Mouse (Mus musculus): ENCODE data around the gene Pon1.
"Not testable (repeated sequence)": the region's sequence is repeated elsewhere in the genome, so short reads cannot be mapped to it uniquely, and the experiment has no call there.

Gene Pon1

DNA sequence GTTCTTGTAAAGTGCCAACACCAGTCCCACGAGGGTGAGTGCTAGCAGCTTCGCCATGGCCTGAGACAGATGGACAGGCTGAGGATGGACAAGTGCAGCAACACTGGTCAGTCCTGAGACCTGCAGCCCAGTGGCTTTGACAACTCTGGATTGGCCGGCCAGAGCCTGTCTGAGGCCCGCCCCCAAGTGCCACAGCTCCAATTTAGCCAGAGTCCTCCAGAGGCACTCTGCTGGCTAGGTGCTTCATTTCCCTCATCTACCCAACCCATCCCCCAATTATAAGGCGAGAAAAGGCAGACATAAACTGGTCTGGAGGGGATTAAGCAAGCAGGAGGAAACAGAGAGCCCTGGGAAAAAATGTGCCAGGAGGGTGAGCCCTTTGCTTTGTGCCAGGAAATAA lies at the start of gene Pon1:
Pon1 (minus strand) TSS at position 254 of the 400 bp plus-strand sequence.
- DNase-seq (ENCODE audit: low spot score), result no peak

- no peak for DNase-seq (ENCODE audit: low spot score)
Measured at GRCm38 (mm10) chr6:5238799-5239198, 45.1 kb upstream of the Pon1 start.

- DNase-seq (ENCODE audit: low spot score), result no peak
Measured at GRCm38 (mm10) chr6:5237510-5237909, 43.8 kb upstream of the Pon1 start.

DNA sequence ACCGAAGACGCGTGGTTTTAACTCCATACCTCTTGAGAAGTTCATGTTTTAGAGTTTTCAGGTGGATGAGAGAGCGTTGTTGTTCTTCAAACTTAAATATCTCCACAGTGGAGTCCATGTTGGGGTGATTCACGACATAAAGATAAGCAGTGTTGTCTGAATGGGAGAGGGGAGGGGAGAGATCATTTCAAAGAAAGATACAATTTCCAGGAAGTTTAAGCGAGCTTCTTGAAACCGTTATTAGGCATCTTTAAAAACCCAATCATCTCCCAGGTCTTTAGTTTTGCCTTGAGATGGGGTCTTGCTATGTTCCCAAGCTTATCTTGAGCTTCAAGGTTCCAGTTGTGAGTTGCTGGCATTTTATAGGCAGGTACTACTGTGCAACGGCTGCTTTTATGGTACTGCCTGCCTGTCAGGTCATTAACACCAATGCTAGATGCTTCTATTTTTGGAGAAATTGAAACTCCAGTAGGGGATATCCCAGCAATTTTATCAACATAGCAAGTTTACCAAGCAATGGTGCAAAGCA lies 43.2 kb upstream of the Pon1 start:
- no peak for DNase-seq (ENCODE audit: low spot score)

DNA sequence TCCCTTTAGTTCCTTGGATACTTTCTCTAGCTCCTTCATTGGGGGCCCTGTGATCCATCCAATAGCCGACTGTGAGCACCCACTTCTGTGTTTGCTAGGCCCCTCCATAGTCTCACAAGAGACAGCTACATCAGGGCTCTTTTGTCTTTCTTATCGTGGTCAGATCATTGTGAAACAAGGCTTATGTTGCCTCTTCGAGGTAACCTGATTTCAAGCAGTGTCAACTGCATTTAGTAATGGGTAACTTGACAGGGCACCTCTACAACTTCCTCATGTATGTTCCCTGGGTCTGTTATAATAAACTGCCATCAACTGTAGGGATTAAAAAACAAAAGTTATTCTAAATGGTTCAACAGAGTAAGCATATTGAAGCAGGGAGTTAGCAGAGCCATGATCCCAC lies 40.8 kb upstream of the Pon1 start:
- DNase-seq (ENCODE audit: low spot score), result no peak

DNA sequence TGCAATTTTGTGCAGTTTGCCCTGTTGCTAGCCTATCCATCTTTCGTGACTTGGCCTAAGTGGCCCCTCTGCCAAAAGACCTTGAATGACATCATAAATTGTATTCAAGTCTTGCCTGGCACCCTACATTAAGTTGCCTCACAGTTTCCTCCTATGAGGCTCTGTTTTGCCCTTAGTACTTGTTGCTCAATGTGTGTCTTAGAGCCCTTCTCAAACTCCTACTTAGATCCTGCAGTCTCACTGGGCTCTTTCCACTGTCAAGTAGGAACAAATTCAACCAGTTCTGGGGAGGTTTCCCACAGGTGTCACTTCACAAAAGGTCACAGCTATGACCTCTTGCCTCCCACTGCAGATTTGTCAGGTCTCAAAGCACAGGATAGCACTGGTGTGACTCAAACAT lies 40.1 kb upstream of the Pon1 start:
- no peak for DNase-seq (ENCODE audit: low spot score)

GRCm38 (mm10) chr6:5232022-5232421 lies 38.3 kb upstream of the Pon1 start:
- DNase-seq (ENCODE audit: low spot score), result no peak

- no peak for DNase-seq (ENCODE audit: low spot score)
Measured at GRCm38 (mm10) chr6:5230261-5230660, 36.5 kb upstream of the Pon1 start.

DNA sequence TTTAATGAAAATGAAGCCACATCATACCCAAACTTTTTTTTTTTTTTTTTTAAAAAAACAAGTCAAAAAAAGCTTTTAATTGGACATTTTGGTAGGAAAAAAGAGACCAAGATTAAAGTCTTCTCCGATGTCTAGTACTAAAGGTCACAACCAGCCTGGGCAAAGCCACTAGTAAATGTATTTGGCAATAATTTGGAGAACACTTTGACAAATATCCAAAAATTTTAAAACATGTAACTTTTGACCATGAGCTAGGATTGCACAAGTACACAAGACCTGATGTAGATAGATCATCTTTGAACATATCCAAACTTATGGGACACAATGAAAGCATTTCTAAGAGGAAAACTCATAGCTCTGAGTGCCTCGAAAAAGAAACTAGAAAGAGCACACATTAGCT lies 29.8 kb upstream of the Pon1 start:
- DNase-seq (ENCODE audit: low spot score), result not testable (repeated sequence)

DNA sequence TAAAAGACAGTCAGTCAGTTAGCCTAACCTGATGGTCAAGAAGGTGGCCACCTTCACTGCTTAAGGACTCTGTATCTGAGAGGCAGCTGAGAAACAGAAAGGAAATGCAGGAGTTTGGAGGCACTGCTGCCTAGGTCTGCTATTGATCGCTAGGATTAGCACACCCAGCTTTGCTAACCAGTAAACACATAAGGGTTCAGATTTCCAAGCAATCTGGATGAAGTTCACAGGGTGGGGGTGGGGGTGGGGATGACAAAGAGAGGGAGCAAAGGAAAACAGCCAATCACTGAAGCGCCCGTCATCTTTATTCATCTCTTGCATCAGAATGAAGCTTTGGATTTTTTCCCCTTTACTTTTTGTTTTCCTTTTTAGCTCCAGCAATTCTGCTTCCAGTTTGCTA lies 28.3 kb upstream of the Pon1 start:
- no peak for DNase-seq (ENCODE audit: low spot score)

DNA sequence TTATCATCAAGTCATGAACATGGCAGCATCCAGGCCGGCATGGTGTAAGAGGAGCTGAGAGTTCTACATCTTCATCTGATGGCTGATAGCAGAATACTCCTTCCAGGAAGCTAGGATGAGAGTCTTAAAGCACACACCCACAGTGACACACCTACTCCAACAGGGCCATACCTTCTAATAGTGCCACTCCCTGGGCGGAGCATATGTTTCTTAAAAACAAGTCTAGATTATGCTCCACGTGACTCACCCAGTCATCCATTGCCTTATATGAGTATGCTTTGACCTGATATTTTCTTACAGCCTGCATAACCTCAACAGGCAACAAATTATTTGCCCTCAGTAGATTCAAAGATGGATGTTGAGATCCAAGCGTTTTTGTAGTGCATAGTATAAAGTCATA lies 24.4 kb upstream of the Pon1 start:
- DNase-seq (ENCODE audit: low spot score), result no peak

- DNase-seq (ENCODE audit: low spot score), result no peak
Measured at GRCm38 (mm10) chr6:5207817-5208216, 14.1 kb upstream of the Pon1 start.

DNA sequence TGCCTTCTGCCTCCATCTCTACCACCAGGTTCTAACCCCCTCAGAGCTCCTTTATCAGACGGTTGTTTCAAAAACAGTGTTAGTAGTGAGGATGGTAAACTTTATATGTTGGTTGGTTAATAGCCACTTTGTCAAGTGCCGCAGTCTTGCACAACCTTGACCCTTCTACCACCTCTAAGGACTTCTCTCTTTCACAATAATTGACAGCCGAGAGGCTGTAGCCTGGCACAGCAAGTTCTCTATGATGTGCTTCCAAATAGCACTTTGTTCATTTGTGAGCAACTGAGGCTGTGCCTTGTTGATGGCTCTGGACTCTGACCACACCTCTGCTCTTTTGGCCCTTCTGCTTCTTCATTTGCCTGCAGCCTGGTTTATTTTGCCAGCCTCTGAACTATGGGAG lies 6.2 kb upstream of the Pon1 start:
- no peak for DNase-seq (ENCODE audit: low spot score)

DNA sequence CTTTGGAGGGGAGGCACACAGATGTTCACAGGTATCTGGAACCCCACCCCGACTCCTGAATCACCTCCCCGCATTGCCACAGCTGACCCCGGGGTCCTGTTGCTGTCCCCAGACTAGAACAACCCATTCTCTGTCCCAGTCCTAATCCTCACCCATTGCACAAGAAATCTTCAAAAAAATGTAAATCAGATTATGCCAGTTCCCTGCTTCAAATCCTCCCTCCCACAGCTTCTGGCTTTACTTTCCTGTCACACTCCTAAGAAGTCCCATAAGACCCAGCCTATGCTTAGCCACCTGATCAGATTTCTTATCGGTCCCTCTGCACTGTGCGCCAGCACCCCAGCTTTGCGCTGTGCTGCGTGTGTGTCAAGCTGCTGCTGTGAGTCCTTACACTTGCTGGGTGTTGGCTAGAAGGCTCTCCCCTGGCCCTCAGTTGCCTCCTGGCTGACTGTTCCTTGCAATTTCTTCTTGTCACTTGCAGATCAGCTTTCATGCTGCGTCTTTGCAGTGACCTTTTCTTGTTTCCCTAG lies 5.7 kb upstream of the Pon1 start:
- no peak for DNase-seq (ENCODE audit: low spot score)

GRCm38 (mm10) chr6:5198590-5198989 lies 4.8 kb upstream of the Pon1 start:
- no peak for DNase-seq (ENCODE audit: low spot score)

- DNase-seq (ENCODE audit: low spot score), result no peak
Measured at GRCm38 (mm10) chr6:5190761-5191160, 3.0 kb downstream of the Pon1 start.

DNA sequence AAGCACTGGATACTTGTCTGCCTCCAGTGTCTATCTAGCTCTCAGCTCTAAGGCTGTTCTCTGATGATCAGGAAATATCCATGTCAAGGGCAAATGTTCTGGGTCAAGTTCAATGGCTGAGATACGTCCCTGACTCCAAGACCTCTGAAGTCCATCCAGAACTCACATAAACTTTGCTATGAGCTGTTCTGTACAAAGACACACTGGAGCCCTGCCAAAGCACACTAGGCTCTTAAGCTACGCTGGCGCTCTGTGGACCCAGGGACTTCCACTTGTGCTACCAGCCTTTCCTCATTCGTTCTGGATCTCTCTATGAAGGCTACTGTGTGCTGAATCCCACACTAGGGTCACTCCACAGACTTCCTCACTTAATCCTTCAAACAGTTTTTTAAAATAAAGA lies 4.2 kb downstream of the Pon1 start:
- DNase-seq (ENCODE audit: low spot score), result no peak

GRCm38 (mm10) chr6:5188938-5189337 lies 4.8 kb downstream of the Pon1 start:
- DNase-seq (ENCODE audit: low spot score), result no peak

DNA sequence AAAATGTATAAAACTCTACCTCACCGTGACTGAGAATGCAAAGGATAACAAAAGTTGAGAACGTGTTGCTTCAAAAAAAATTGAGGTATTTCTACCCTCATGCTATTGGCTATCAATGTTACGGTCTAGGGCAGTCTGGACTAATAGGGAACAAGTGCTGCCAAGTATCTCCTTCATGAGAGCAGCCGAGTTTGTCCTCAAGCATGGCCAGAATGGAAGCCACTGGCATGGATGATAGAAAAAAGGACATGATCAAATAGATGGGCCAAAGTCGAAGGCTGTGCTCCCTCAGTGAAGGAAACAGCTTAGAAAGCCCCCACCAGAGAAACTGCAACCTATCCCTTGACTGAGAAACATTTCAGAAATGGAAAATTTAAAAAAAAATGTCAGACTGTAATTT lies 5.7 kb downstream of the Pon1 start:
- no peak for DNase-seq (ENCODE audit: low spot score)

DNA sequence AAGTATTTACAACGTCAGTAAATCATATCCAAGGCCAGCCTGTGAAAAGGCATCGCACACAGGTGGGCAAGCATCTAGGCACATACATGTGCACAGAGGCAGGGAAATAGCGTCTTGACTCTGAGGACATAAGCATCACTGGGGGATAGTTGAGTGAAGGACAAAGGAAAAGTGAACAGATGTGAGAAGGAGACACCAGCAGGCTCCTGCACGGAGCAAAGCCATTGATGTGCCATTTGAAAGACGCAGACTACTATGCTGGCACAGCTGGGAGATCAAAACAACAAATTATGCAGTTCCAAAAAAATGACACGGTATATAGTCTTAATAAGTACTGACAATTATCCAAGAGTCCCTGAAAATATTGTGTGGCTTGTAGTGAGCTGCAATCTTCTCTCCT lies 6.2 kb downstream of the Pon1 start:
- no peak for DNase-seq (ENCODE audit: low spot score)

DNA sequence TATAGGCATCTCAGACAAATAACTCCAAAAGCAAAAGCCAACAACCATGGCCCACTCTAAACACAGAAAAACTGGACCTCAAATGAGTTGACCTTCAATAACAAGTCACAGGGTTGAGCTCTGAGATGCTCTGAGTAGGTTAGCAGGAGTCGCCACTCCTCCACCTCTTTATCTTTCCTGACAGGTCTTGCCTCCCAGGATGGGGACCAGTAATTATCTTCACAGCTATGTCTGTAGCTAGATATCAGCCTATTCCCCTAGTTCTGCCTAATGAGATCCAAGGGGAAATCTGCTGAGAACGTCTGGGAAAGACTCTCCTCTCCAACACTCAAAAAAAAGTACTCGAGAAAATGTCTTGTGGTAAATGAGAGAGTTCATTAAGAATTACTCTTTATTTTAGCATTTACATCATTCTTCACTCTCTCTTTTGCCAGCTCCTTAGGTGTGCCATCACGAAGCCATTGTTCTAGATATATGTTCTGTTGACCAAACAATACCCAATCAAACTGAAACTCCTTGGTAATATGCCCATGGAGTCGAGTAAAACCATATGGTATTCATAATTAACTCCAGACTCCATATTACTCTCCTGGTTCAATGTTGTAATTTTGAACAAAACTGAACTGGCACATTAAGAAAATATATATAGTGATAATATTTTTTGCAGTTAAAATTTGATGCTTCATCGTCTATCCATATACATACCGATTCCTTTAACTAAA lies 7.4 kb downstream of the Pon1 start:
- no peak for DNase-seq (ENCODE audit: low spot score)

DNA sequence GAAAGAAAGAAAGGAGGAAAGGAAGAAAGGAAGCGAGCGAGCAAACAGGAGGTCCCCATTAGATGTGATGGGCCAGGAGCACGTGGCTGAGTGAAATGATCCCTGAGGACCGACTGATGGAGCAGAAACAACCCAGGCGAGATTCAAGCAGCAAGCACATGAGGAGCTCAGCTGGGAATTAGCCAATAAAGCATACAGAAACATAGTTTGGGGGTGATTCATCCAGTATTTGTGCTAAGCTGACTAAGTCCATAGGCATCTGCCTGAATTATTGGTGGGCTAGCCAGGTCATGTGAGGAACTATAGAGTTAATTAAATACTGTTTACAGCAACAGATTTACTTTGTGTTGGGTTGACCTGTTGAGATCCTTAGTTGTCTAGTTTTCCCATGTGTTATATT lies 13.1 kb downstream of the Pon1 start:
- no peak for DNase-seq (ENCODE audit: low spot score)

DNA sequence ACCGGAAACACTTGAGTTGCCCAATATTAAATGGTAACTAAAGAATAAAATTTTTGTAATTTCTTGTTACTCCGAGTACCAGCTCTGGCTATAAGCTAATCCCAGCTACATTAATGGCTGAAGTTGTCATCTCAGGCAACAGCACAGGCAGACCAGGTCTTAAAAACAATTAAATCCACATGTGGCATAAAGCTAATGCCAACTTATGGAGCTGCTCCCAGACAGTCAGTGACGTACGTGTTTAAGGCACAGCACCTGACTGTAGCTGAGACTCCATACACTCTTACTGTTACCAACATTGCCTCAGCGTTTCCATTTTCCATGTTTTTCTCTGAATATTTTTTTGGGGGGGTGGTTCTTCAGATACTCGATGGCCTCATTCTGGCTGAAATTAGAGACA lies 14.6 kb downstream of the Pon1 start:
- DNase-seq (ENCODE audit: low spot score), result no peak
